Mouse (Mus musculus) c-Kit-positive CD71-negative TER-119-negative erythroid progenitor cells, embryonic 14.5 days (primary cell): ENCODE measurements around the gene Thumpd1.

ENCODE experiments used
- DNase-seq: peaks from one replicate; pipeline ENCODE4 v3.0.0-alpha.2; 2013; ENCODE audit warnings: low read depth

Thumpd1 gene

DNA sequence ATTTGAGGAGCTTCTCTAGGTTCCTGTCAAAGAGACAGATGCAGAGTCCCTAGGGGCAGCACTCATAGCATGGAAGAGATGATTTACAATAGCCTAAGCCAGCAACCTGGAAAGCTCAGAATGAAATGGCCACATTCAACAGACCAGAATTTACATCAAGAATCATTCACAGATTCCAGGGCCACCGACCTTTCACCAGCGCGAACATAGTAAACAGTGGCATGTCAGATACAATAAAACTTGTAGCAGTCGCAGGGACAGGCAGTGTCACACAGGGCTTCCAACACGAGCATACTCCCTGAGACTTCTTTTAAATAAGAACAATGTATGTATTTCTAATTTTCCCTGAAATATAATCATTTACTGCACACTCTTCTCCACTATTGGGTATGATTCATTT is 50.2 kb downstream of the Thumpd1 start:
- no peak for DNase-seq

DNA sequence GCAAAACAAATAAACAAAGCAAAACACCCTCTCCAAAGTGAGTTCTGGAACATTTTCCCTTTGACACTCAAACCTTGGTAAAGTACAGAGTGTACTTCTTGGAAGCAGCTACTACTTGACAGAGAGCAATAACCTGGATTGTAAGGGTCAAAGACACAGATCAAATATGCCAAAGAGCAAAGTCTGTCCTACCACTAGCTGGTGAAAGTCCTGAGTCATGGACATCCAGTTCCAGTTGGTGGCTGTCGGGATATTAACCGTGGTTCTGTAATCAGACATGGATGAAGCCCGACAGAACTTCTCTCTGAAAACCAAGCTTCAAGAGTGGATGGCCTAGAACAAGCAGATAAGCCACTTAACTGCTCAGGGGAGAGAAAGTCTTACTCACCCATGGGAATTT is 52.7 kb downstream of the Thumpd1 start:
- no peak for DNase-seq
